Mouse (Mus musculus): ENCODE data around the gene Rptor. TPM values are rescaled to one million over a fixed set of nuclear protein-coding genes. Genes with fewer than 3 reads are reported as not detected.

Gene Rptor
- polyA plus RNA-seq, 1 experiment from 2014 or later, result 9.8 TPM

GRCm38 (mm10) chr11:119833877-119834804 lies 231.4 kb downstream of the Rptor start:
- Histone ChIP-seq H3K9ac (ENCODE audit: low read depth, low read length) (no peak overlapping the region), H3K4me1 (ENCODE audit: control insufficient read depth, insufficient read depth, low read length) (no peaks in the 10 kb centered on the region; the same call in 1 of the 2 replicates), H3K27ac (ENCODE audit: low read depth, low read length) (no peak overlapping the region), H3K4me2 (no peak overlapping the region), H3K9me3 (replicated peaks; ENCODE audit: control insufficient read depth, low read length) (no peaks in the 10 kb centered on the region), H3K27me3 (ENCODE audit: control insufficient read depth, insufficient read depth, low read length) (no peaks in the 10 kb centered on the region), H3K4me3 (ENCODE audit: low read depth, low read length) (no peak overlapping the region), H3K36me3 (ENCODE audit: control insufficient read depth, insufficient read depth, low read length) (no peaks in the 10 kb centered on the region)
- WGBS (ENCODE audit: insufficient replicate concordance), result 70% methylated on average over 16 of the region's 16 CpGs
- no peak for ATAC-seq (replicated peaks; ENCODE audit: insufficient number of reproducible peaks, low FRiP score, low TSS enrichment)

GRCm38 (mm10) chr11:119836326-119836725 lies 233.6 kb downstream of the Rptor start:
- H3K9me3 ChIP-seq (replicated peaks; ENCODE audit: control insufficient read depth, low read length), result no peaks in the 10 kb centered on the region
- 82% methylated on average over 3 of the region's 3 CpGs for WGBS (ENCODE audit: insufficient replicate concordance)
- H3K4me3 ChIP-seq (ENCODE audit: low read depth, low read length), result no peak overlapping the region

GRCm38 (mm10) chr11:119837786-119838185 lies 235.1 kb downstream of the Rptor start:
- H3K27me3 ChIP-seq (ENCODE audit: control insufficient read depth, insufficient read depth, low read length), result no peaks in the 10 kb centered on the region

More at GRCm38 (mm10) chr11:119836326-119836725, 233.6 kb downstream of the Rptor start:
- 0 out of 2 replicates have a peak, but pooled peaks cover 2% of the 10 kb centered on the region for H3K36me3 ChIP-seq (ENCODE audit: control insufficient read depth, insufficient read depth, low read length)
- no peaks in the 10 kb centered on the region for H3K27me3 ChIP-seq (ENCODE audit: control insufficient read depth, insufficient read depth, low read length)
- no peak for ATAC-seq (replicated peaks; ENCODE audit: insufficient number of reproducible peaks, low FRiP score, low TSS enrichment)
- H3K4me1 ChIP-seq (ENCODE audit: control insufficient read depth, insufficient read depth, low read length), result no peaks in the 10 kb centered on the region; the same call in 1 of the 2 replicates
- no peak overlapping the region for H3K9ac ChIP-seq (ENCODE audit: low read depth, low read length)
- H3K27ac ChIP-seq (ENCODE audit: low read depth, low read length), result no peak overlapping the region
- H3K4me2 ChIP-seq, result no peak overlapping the region

GRCm38 (mm10) chr11:119839411-119840342 lies 237.0 kb downstream of the Rptor start:
- Histone ChIP-seq H3K4me2 (no peak overlapping the region), H3K9ac (ENCODE audit: low read depth, low read length) (no peak overlapping the region), H3K4me1 (ENCODE audit: control insufficient read depth, insufficient read depth, low read length) (no peaks in the 10 kb centered on the region), H3K4me3 (ENCODE audit: low read depth, low read length) (no peak overlapping the region), H3K27ac (ENCODE audit: low read depth, low read length) (no peak overlapping the region), H3K36me3 (ENCODE audit: control insufficient read depth, insufficient read depth, low read length) (peaks cover 5% of the 10 kb centered on the region; the same call in 1 of the 2 replicates), H3K27me3 (ENCODE audit: control insufficient read depth, insufficient read depth, low read length) (no peaks in the 10 kb centered on the region), H3K9me3 (replicated peaks; ENCODE audit: control insufficient read depth, low read length) (no peaks in the 10 kb centered on the region)
- WGBS (ENCODE audit: insufficient replicate concordance), result 79% methylated on average over 10 of the region's 10 CpGs
- no peak for ATAC-seq (replicated peaks; ENCODE audit: insufficient number of reproducible peaks, low FRiP score, low TSS enrichment)

More at GRCm38 (mm10) chr11:119837786-119838185, 235.1 kb downstream of the Rptor start:
- Histone ChIP-seq H3K36me3 (ENCODE audit: control insufficient read depth, insufficient read depth, low read length) (0 out of 2 replicates have a peak, but pooled peaks cover 2% of the 10 kb centered on the region), H3K9me3 (replicated peaks; ENCODE audit: control insufficient read depth, low read length) (no peaks in the 10 kb centered on the region), H3K27ac (ENCODE audit: low read depth, low read length) (no peak overlapping the region), H3K4me2 (no peak overlapping the region), H3K9ac (ENCODE audit: low read depth, low read length) (no peak overlapping the region), H3K4me3 (ENCODE audit: low read depth, low read length) (no peak overlapping the region), H3K4me1 (ENCODE audit: control insufficient read depth, insufficient read depth, low read length) (no peaks in the 10 kb centered on the region; the same call in 1 of the 2 replicates)
- ATAC-seq (replicated peaks; ENCODE audit: insufficient number of reproducible peaks, low FRiP score, low TSS enrichment), result no peak
- 83% methylated on average over 1 of the region's 1 CpGs for WGBS (ENCODE audit: insufficient replicate concordance)

GRCm38 (mm10) chr11:119846608-119847007 lies 243.9 kb downstream of the Rptor start:
- ATAC-seq (replicated peaks; ENCODE audit: insufficient number of reproducible peaks, low FRiP score, low TSS enrichment), result no peak
- H3K4me2 ChIP-seq, result no peak overlapping the region
- H3K27me3 ChIP-seq (ENCODE audit: control insufficient read depth, insufficient read depth, low read length), result no peaks in the 10 kb centered on the region
- H3K4me1 ChIP-seq (ENCODE audit: control insufficient read depth, insufficient read depth, low read length), result no peaks in the 10 kb centered on the region
- no peak overlapping the region for H3K9ac ChIP-seq (ENCODE audit: low read depth, low read length)
- no peaks in the 10 kb centered on the region for H3K9me3 ChIP-seq (replicated peaks; ENCODE audit: control insufficient read depth, low read length)
- WGBS (ENCODE audit: insufficient replicate concordance), result 84% methylated on average over 6 of the region's 6 CpGs
- H3K36me3 ChIP-seq (ENCODE audit: control insufficient read depth, insufficient read depth, low read length), result peaks cover 3% of the 10 kb centered on the region; the same call in 1 of the 2 replicates
- H3K4me3 ChIP-seq (ENCODE audit: low read depth, low read length), result no peak overlapping the region
- H3K27ac ChIP-seq (ENCODE audit: low read depth, low read length), result no peak overlapping the region

GRCm38 (mm10) chr11:119847076-119847475 lies 244.4 kb downstream of the Rptor start:
- ATAC-seq (replicated peaks; ENCODE audit: insufficient number of reproducible peaks, low FRiP score, low TSS enrichment), result no peak
- peaks cover 3% of the 10 kb centered on the region; the same call in 1 of the 2 replicates for H3K36me3 ChIP-seq (ENCODE audit: control insufficient read depth, insufficient read depth, low read length)
- 90% methylated on average over 3 of the region's 3 CpGs for WGBS (ENCODE audit: insufficient replicate concordance)

GRCm38 (mm10) chr11:119847569-119847968 lies 244.9 kb downstream of the Rptor start:
- no peak overlapping the region for H3K9ac ChIP-seq (ENCODE audit: low read depth, low read length)
- H3K27ac ChIP-seq (ENCODE audit: low read depth, low read length), result no peak overlapping the region
- no peak overlapping the region for H3K4me2 ChIP-seq
- H3K36me3 ChIP-seq (ENCODE audit: control insufficient read depth, insufficient read depth, low read length), result peaks cover 4% of the 10 kb centered on the region
- no peak for ATAC-seq (replicated peaks; ENCODE audit: insufficient number of reproducible peaks, low FRiP score, low TSS enrichment)
- no peaks in the 10 kb centered on the region for H3K27me3 ChIP-seq (ENCODE audit: control insufficient read depth, insufficient read depth, low read length)
- H3K4me1 ChIP-seq (ENCODE audit: control insufficient read depth, insufficient read depth, low read length), result no peaks in the 10 kb centered on the region
- no peaks in the 10 kb centered on the region for H3K9me3 ChIP-seq (replicated peaks; ENCODE audit: control insufficient read depth, low read length)
- H3K4me3 ChIP-seq (ENCODE audit: low read depth, low read length), result no peak overlapping the region
- 75% methylated on average over 3 of the region's 3 CpGs for WGBS (ENCODE audit: insufficient replicate concordance)

More at GRCm38 (mm10) chr11:119847076-119847475, 244.4 kb downstream of the Rptor start:
- no peak overlapping the region for H3K4me3 ChIP-seq (ENCODE audit: low read depth, low read length)
- no peak overlapping the region for H3K9ac ChIP-seq (ENCODE audit: low read depth, low read length)
- no peak overlapping the region for H3K4me2 ChIP-seq
- no peaks in the 10 kb centered on the region for H3K4me1 ChIP-seq (ENCODE audit: control insufficient read depth, insufficient read depth, low read length)
- H3K9me3 ChIP-seq (replicated peaks; ENCODE audit: control insufficient read depth, low read length), result no peaks in the 10 kb centered on the region
- no peaks in the 10 kb centered on the region for H3K27me3 ChIP-seq (ENCODE audit: control insufficient read depth, insufficient read depth, low read length)
- no peak overlapping the region for H3K27ac ChIP-seq (ENCODE audit: low read depth, low read length)

GRCm38 (mm10) chr11:119848189-119848588 lies 245.5 kb downstream of the Rptor start:
- no peak overlapping the region for H3K4me2 ChIP-seq
- no peak overlapping the region for H3K27ac ChIP-seq (ENCODE audit: low read depth, low read length)
- H3K4me1 ChIP-seq (ENCODE audit: control insufficient read depth, insufficient read depth, low read length), result no peaks in the 10 kb centered on the region
- no peak overlapping the region for H3K4me3 ChIP-seq (ENCODE audit: low read depth, low read length)
- H3K27me3 ChIP-seq (ENCODE audit: control insufficient read depth, insufficient read depth, low read length), result no peaks in the 10 kb centered on the region
- H3K36me3 ChIP-seq (ENCODE audit: control insufficient read depth, insufficient read depth, low read length), result peaks cover 10% of the 10 kb centered on the region
- 85% methylated on average over 5 of the region's 5 CpGs for WGBS (ENCODE audit: insufficient replicate concordance)
- no peaks in the 10 kb centered on the region for H3K9me3 ChIP-seq (replicated peaks; ENCODE audit: control insufficient read depth, low read length)
- ATAC-seq (replicated peaks; ENCODE audit: insufficient number of reproducible peaks, low FRiP score, low TSS enrichment), result no peak
- H3K9ac ChIP-seq (ENCODE audit: low read depth, low read length), result no peak overlapping the region
